In the genomic region with DNA sequence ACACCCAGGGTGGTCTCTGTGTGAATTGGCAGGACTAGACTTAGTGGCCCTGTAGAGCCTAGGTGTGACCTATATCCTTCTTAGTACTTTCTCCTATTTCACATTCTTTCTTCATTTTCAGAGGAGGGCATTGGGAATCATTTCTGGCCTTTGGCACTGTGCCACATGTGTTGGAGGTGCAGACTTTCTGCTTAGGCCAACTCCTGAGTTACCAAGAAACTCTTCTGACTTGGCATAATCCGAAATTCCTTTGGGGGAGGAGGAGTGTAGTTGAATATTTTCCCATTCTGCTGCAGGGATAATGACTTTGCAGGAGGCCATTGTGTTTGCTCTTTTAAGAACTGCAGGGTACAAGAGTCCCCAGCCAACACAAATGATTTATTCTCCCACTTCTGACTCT, we compare ENCODE assay signal across 13 mouse cellular contexts. TPM values are rescaled to one million over a fixed set of nuclear protein-coding genes. Genes with fewer than 3 reads are reported as not detected.
DNase-seq lines count a peak whose midpoint lies in the region; ATAC-seq lines count a peak whose summit lies in the region.
"Had no signal": no experiment of that assay in that cellular context is flagged by ENCODE, and none has a peak within 500 bp of the region (broad histone marks: within the 10 kb centered on the region; RNA-seq: fewer than 3 reads in every experiment).

No protein-coding gene starts in this region.

- no peak overlapping the region for H3K4me2 ChIP-seq in kidney, embryonic 14.5 days (replicated peaks; ENCODE audit: low read depth, low read length)
- H3K4me2 ChIP-seq: liver, embryonic 11.5 days; neural tube, embryonic 12.5 days had no signal

- ATAC-seq in kidney, embryonic 14.5 days (ENCODE audit: low FRiP score, low TSS enrichment) = no peak
- ATAC-seq: forebrain, embryonic 16.5 days had no signal

- no peak overlapping the region for H3K27ac ChIP-seq in kidney, embryonic 14.5 days (ENCODE audit: low read depth, low read length)
- H3K27ac ChIP-seq: hindbrain, embryonic 10.5 days; midbrain, embryonic 10.5 days; neural tube, embryonic 12.5 days had no signal

- H3K4me1 ChIP-seq in kidney, embryonic 14.5 days (ENCODE audit: control insufficient read depth, insufficient read depth, low read length) = no peaks in the 10 kb centered on the region
- H3K4me1 ChIP-seq: neural tube, embryonic 12.5 days had no signal

- H3K36me3 ChIP-seq in kidney, embryonic 14.5 days (ENCODE audit: control insufficient read depth, insufficient read depth, low read length) = no peaks in the 10 kb centered on the region
- H3K36me3 ChIP-seq: hindbrain, embryonic 10.5 days; midbrain, embryonic 10.5 days; neural tube, embryonic 12.5 days had no signal

- 36% methylated on average over 1 of the region's 1 CpGs for WGBS in kidney, embryonic 14.5 days

- H3K4me3 ChIP-seq in kidney, embryonic 14.5 days (ENCODE audit: low read length) = no peak overlapping the region
- H3K4me3 ChIP-seq: hindbrain, embryonic 10.5 days; midbrain, embryonic 10.5 days; neural tube, embryonic 12.5 days had no signal

- H3K9me3 ChIP-seq in kidney, embryonic 14.5 days (ENCODE audit: control insufficient read depth, low read length) = no peaks in the 10 kb centered on the region
- H3K9me3 ChIP-seq: hindbrain, embryonic 10.5 days; midbrain, embryonic 10.5 days; neural tube, embryonic 12.5 days had no signal

- no peaks in the 10 kb centered on the region for H3K27me3 ChIP-seq in kidney, embryonic 14.5 days (ENCODE audit: control insufficient read depth, insufficient read depth, low read length)
- H3K27me3 ChIP-seq: neural tube, embryonic 12.5 days had no signal

- peak; percentile 53 for DNase-seq in adrenal gland, postnatal 14 days
- no peak for DNase-seq in adrenal gland, adult 18-20 months (ENCODE audit: low spot score in 2 of 2)
- DNase-seq in kidney, adult 11 months = peak; percentile 51
- peak; percentile 87 for DNase-seq in adipocyte (ENCODE audit: low spot score)
- peak; percentile 61 to 75 for DNase-seq in kidney, postnatal 25 days
- DNase-seq in B cell, adult 2 months = no peak
- no peak for DNase-seq in retina, postnatal 1 day

- no peak overlapping the region for H3K9ac ChIP-seq in kidney, embryonic 14.5 days (ENCODE audit: low read depth, low read length)
- H3K9ac ChIP-seq: neural tube, embryonic 12.5 days had no signal

RNA-seq across cellular contexts. Expression of gene Mid1ip1, which starts 19.6 kb away (rescaled TPM):
- total RNA-seq in adrenal gland, postnatal 14 days (2021) = 63.9 and 64.5 TPM in 2 replicates
- 10 to 100 TPM; 67.7 to 82.5 TPM for total RNA-seq in adrenal gland, adult 18-20 months (2021)
- polyA plus RNA-seq in kidney, embryonic 14.5 days (2014; fragmentation: Nextera tagmentation; extraction: Ambion mirVana) = 23.3 and 36.8 TPM in 2 replicates

Comparison
In these comparisons a context has a peak if more than half of its experiments do, and no peak if none do; other contexts are left out.
1. DNase-seq: peak in adrenal gland, postnatal 14 days (single experiment), kidney, adult 11 months (single experiment), adipocyte (single experiment) and kidney, postnatal 25 days (2 of 2); none in adrenal gland, adult 18-20 months (0 of 2), B cell, adult 2 months (0 of 2) and retina, postnatal 1 day (single experiment).